Mouse (Mus musculus): Measurements from ENCODE around the gene Rapgefl1.
"Not testable (repeated sequence)": the region's sequence is repeated elsewhere in the genome, so short reads cannot be mapped to it uniquely, and the experiment has no call there.

Gene Rapgefl1

GRCm38 (mm10) chr11:98816706-98817239, 19.8 kb upstream of the Rapgefl1 start:
- DNase-seq (ENCODE audit: low spot score): no peak

DNA sequence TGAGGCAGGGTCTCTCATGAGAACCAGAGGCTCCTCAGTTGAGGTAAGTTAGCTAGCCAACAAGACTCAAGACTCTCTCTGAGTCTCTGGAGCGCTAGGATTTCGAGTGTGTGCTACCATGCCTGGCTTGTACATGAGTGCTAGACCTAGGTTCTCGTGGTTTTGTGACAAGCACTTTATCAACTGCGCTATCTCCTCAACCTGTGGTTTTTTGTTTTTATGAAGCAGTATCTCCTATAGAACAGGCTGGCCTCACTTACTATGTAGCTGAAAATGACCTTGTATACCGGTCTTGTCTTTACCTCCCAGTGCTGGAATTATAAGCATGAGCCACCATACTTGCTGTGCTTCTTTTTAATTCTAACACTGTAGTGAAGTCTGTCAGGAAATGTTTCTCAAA, 15.6 kb upstream of the Rapgefl1 start:
- no peak for DNase-seq (ENCODE audit: low spot score)

DNA sequence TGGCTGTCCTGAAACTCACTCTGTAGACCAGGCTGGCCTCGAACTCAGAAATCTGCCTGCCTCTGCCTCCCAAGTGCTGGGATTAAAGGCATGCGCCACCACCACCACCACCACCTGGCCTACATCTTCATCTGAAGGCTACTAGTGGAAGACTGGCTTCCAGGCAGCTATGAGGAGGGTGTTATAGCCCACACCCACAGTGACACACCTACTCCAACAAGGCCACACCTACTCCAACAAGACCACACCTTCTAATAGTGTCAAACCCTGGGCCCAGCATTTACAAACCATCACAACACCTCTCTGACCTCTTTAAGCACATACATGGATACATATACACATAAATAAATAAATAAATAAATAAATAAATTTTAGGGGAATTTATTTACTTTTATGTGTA, 10.5 kb upstream of the Rapgefl1 start:
- DNase-seq (ENCODE audit: low spot score): not testable (repeated sequence)

GRCm38 (mm10) chr11:98827877-98828276, 8.7 kb upstream of the Rapgefl1 start:
- DNase-seq (ENCODE audit: low spot score): no peak

- DNase-seq (ENCODE audit: low spot score): no peak
Measured at GRCm38 (mm10) chr11:98829091-98829775, 7.4 kb upstream of the Rapgefl1 start.

GRCm38 (mm10) chr11:98829875-98830274, 6.7 kb upstream of the Rapgefl1 start:
- DNase-seq (ENCODE audit: low spot score): no peak

- no peak for DNase-seq (ENCODE audit: low spot score)
Measured at GRCm38 (mm10) chr11:98835296-98835695, 1.3 kb upstream of the Rapgefl1 start.

DNA sequence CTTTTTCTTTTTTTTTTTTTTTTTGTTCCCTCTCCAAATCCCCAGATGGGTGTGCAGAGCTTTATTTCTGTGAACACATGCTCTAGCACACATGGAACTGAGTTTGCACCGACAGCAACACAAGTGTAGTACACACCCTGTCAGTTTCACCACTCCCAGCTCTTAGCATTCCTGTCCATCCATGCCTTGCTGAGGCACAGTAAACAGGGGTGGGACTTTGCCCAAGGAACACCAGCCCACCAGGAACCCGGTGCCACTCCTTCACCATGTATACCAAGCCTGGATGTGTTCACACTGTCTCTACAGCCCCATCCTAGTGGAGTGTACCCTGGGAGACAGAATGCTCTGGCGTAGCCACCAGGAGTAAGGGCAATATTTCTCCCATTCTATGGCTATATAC, 860 bp upstream of the Rapgefl1 start:
- no peak for DNase-seq (ENCODE audit: low spot score)

DNA sequence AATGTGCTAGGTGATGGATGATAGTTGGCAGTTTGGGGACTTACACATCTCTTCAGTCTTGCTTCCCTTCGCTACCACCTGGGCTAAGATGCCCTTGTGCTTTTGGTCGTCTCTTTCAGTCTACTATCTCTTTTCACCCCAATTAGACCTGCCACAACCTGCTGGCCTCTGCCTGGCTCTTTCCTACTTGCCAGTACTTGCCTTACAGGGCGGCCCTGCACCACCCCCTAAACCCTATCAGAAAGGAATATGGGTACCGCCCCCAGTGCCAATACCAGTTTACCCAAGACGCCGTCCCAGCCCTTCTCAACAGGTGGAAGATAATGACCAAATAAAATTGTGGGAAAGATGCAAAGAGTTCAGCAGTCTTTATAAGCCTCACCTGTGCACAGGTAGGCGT, 457 bp upstream of the Rapgefl1 start:
- no peak for DNase-seq (ENCODE audit: low spot score)

DNA sequence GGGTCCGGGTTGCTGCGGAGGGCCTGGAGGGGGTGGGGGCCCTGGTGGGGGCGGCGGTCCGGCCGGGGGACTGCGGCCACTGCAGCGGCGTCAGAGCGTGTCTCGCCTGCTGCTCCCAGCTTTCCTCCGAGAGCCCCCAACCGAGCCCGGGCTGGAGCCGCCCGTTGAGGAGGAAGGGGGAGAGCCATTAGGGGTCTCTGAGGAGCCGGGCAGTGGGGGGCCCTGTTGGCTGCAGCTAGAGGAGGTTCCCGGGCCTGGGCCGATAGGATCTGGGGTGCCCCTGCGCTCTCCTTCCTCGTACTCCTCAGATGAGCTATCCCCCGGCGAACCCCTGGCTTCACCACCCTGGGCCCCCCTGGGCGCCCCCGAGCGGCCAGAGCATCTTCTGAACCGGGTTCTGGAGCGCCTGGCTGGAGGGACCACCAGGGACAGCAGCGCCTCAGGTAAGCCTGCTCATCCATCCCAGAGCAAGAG, 683 bp downstream of the Rapgefl1 start:
- no peak for DNase-seq (ENCODE audit: low spot score)

DNA sequence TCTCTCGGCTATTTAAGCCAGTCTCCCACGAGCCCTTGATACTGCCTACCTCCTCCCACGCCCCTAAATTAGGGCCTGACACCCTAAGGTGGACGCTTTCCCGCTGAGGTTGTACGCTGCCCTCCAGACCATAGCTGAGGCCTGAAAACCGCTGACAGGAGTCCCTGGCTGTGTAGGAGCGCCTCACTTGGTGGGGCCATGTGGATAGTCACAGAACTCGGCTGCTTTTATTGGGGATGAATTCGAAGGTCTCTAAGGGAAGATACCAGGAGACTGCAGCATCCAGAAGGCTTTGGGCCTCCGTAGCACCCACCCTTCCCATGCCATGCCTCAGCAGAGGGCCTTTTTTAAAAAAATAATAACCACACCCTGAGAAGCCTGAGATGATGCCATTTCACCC, 1.3 kb downstream of the Rapgefl1 start:
- no peak for DNase-seq (ENCODE audit: low spot score)

- no peak for DNase-seq (ENCODE audit: low spot score)
Measured at GRCm38 (mm10) chr11:98838512-98838911, 1.9 kb downstream of the Rapgefl1 start.

- no peak for DNase-seq (ENCODE audit: low spot score)
Measured at GRCm38 (mm10) chr11:98839402-98839801, 2.8 kb downstream of the Rapgefl1 start.

- DNase-seq (ENCODE audit: low spot score): no peak
Measured at GRCm38 (mm10) chr11:98839897-98840296, 3.3 kb downstream of the Rapgefl1 start.

DNA sequence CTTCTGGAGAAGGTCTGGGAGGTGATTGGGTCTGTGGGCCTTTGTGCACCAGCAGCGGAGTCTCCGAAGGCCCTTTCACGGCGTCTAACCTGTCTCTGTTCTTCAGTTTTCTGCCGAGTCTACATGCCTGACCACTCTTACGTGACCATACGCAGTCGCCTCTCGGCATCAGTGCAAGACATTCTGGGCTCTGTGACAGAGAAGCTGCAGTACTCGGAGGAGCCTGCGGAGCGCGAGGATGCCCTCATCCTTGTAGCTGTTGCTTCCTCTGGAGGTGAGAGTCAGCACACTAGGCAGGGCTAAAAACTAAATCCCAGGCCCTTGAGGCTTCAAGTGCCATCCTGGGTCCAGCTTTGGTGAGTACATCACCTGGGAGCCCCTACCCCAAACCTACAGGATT, 9.4 kb downstream of the Rapgefl1 start:
- DNase-seq (ENCODE audit: low spot score): no peak

- DNase-seq (ENCODE audit: low spot score): no peak
Measured at GRCm38 (mm10) chr11:98846865-98847604, 10.4 kb downstream of the Rapgefl1 start.

GRCm38 (mm10) chr11:98849196-98849894, 12.8 kb downstream of the Rapgefl1 start:
- DNase-seq (ENCODE audit: low spot score): no peak

- DNase-seq (ENCODE audit: low spot score): no peak
Measured at GRCm38 (mm10) chr11:98850100-98851093, 13.8 kb downstream of the Rapgefl1 start.

- DNase-seq (ENCODE audit: low spot score): no peak
Measured at GRCm38 (mm10) chr11:98854116-98854515, 17.5 kb downstream of the Rapgefl1 start.

GRCm38 (mm10) chr11:98854659-98855058, 18.1 kb downstream of the Rapgefl1 start:
- no peak for DNase-seq (ENCODE audit: low spot score)
